Mouse (Mus musculus): ENCODE measurements around the gene Lin37. TPM values are rescaled to one million over a fixed set of nuclear protein-coding genes. Genes with fewer than 3 reads are reported as not detected.

The Lin37 gene
- 52.4 and 55.2 TPM in 2 replicates for polyA plus RNA-seq (2016; fragmentation: Nextera tagmentation; extraction: Ambion mirVana)

- H3K27me3 ChIP-seq: no peaks in the 10 kb centered on the region
- WGBS: under 1% methylated on average over 20 of the region's 20 CpGs
- no peak within 1 kb of the TSS for H3K27ac ChIP-seq
- H3K9me3 ChIP-seq (replicated peaks): no peaks in the 10 kb centered on the region
- ATAC-seq (ENCODE audit: low FRiP score): peak; percentile 87
- H3K4me2 ChIP-seq (replicated peaks): peak within 1 kb of the TSS; percentile 94
- H3K9ac ChIP-seq: peak within 1 kb of the TSS; percentile 81
- H3K36me3 ChIP-seq: peaks cover 34% of the 10 kb centered on the region
- H3K4me3 ChIP-seq: peak within 1 kb of the TSS; percentile 63
- peaks cover 25% of the 10 kb centered on the region for H3K4me1 ChIP-seq
These were observed at the start of gene Lin37 for GRCm38 (mm10) chr7:30559443-30559954. TSS of gene Lin37 (minus strand) at chr7:30559838.

GRCm38 (mm10) chr7:30608476-30608875, 48.8 kb upstream of the Lin37 start:
- Histone ChIP-seq H3K4me3 (no peak overlapping the region), H3K9ac (no peak overlapping the region), H3K4me1 (no peaks in the 10 kb centered on the region), H3K27me3 (no peaks in the 10 kb centered on the region; the same call in 1 of the 2 replicates), H3K9me3 (replicated peaks) (no peaks in the 10 kb centered on the region), H3K4me2 (replicated peaks) (no peak overlapping the region), H3K36me3 (no peaks in the 10 kb centered on the region), H3K27ac (no peak overlapping the region)
- 54% methylated on average over 14 of the region's 16 CpGs for WGBS
- no peak for ATAC-seq (ENCODE audit: low FRiP score)

- 35% methylated on average over 8 of the region's 8 CpGs for WGBS
- H3K9me3 ChIP-seq (replicated peaks): no peaks in the 10 kb centered on the region
- H3K4me1 ChIP-seq: no peaks in the 10 kb centered on the region
- ATAC-seq (ENCODE audit: low FRiP score): 0 out of 2 replicates have a peak, but pooled peaks have one; percentile 48
- no peaks in the 10 kb centered on the region; the same call in 1 of the 2 replicates for H3K27me3 ChIP-seq
- no peak overlapping the region for H3K9ac ChIP-seq
- no peak overlapping the region for H3K4me3 ChIP-seq
- no peak overlapping the region for H3K27ac ChIP-seq
- no peaks in the 10 kb centered on the region for H3K36me3 ChIP-seq
- H3K4me2 ChIP-seq (replicated peaks): no peak overlapping the region
These were observed 48.2 kb upstream of the Lin37 start for GRCm38 (mm10) chr7:30607706-30608309.

- Histone ChIP-seq H3K36me3 (no peaks in the 10 kb centered on the region), H3K4me3 (no peak overlapping the region), H3K4me1 (peaks cover 9% of the 10 kb centered on the region), H3K27me3 (no peaks in the 10 kb centered on the region; the same call in 1 of the 2 replicates), H3K27ac (no peak overlapping the region), H3K9ac (no peak overlapping the region), H3K4me2 (replicated peaks) (no peak overlapping the region), H3K9me3 (replicated peaks) (no peaks in the 10 kb centered on the region)
- 86% methylated on average over 8 of the region's 8 CpGs for WGBS
- ATAC-seq (ENCODE audit: low FRiP score): no peak
These were observed 45.3 kb upstream of the Lin37 start for GRCm38 (mm10) chr7:30604944-30605343.

GRCm38 (mm10) chr7:30604424-30604823, 44.8 kb upstream of the Lin37 start:
- H3K27ac ChIP-seq: no peak overlapping the region
- no peak for ATAC-seq (ENCODE audit: low FRiP score)
- no peak overlapping the region for H3K9ac ChIP-seq
- no peaks in the 10 kb centered on the region; the same call in 1 of the 2 replicates for H3K27me3 ChIP-seq
- no peak overlapping the region for H3K4me3 ChIP-seq
- H3K9me3 ChIP-seq (replicated peaks): no peaks in the 10 kb centered on the region
- WGBS: 66% methylated on average over 8 of the region's 8 CpGs
- H3K36me3 ChIP-seq: no peaks in the 10 kb centered on the region
- peaks cover 12% of the 10 kb centered on the region for H3K4me1 ChIP-seq
- no peak overlapping the region for H3K4me2 ChIP-seq (replicated peaks)

GRCm38 (mm10) chr7:30602583-30602982, 42.9 kb upstream of the Lin37 start:
- WGBS: 46% methylated on average over 3 of the region's 3 CpGs

GRCm38 (mm10) chr7:30600651-30601050, 41.0 kb upstream of the Lin37 start:
- no peaks in the 10 kb centered on the region for H3K9me3 ChIP-seq (replicated peaks)
- H3K27ac ChIP-seq: no peak overlapping the region
- no peaks in the 10 kb centered on the region for H3K36me3 ChIP-seq
- WGBS: 80% methylated on average over 7 of the region's 7 CpGs
- peak overlapping the region; percentile 36 for H3K4me2 ChIP-seq (replicated peaks)
- H3K4me3 ChIP-seq: no peak overlapping the region
- H3K9ac ChIP-seq: no peak overlapping the region
- ATAC-seq (ENCODE audit: low FRiP score): no peak
- peaks cover 12% of the 10 kb centered on the region for H3K4me1 ChIP-seq
- H3K27me3 ChIP-seq: no peaks in the 10 kb centered on the region

More at GRCm38 (mm10) chr7:30602583-30602982, 42.9 kb upstream of the Lin37 start:
- ATAC-seq (ENCODE audit: low FRiP score): no peak
- Histone ChIP-seq H3K27me3 (no peaks in the 10 kb centered on the region; the same call in 1 of the 2 replicates), H3K4me2 (replicated peaks) (no peak overlapping the region), H3K9me3 (replicated peaks) (no peaks in the 10 kb centered on the region), H3K9ac (no peak overlapping the region), H3K4me3 (no peak overlapping the region), H3K4me1 (peaks cover 12% of the 10 kb centered on the region), H3K27ac (no peak overlapping the region), H3K36me3 (no peaks in the 10 kb centered on the region)

GRCm38 (mm10) chr7:30599933-30600353, 40.3 kb upstream of the Lin37 start:
- WGBS: 2% methylated on average over 16 of the region's 16 CpGs
- H3K9ac ChIP-seq: no peak overlapping the region
- H3K4me1 ChIP-seq: peaks cover 12% of the 10 kb centered on the region
- H3K4me2 ChIP-seq (replicated peaks): peak overlapping the region; percentile 36
- no peaks in the 10 kb centered on the region for H3K36me3 ChIP-seq
- 0 out of 2 replicates have a peak overlapping the region, but pooled peaks have one; percentile 13 for H3K27ac ChIP-seq
- H3K4me3 ChIP-seq: no peak overlapping the region; the same call in 1 of the 2 replicates
- H3K27me3 ChIP-seq: no peaks in the 10 kb centered on the region; the same call in 1 of the 2 replicates
- peak; percentile 99 for ATAC-seq (ENCODE audit: low FRiP score)
- no peaks in the 10 kb centered on the region for H3K9me3 ChIP-seq (replicated peaks)

- Histone ChIP-seq H3K9ac (no peak within 1 kb of the TSS), H3K27ac (no peak within 1 kb of the TSS; the same call in 1 of the 2 replicates)
- no peak for ATAC-seq (ENCODE audit: low FRiP score)
These were observed 39.1 kb upstream of the Lin37 start, which contains the start of gene Zbtb32 for GRCm38 (mm10) chr7:30598786-30599185. TSS of gene Zbtb32 (minus strand) at chr7:30598909.

GRCm38 (mm10) chr7:30596811-30597210, 37.2 kb upstream of the Lin37 start:
- no peak overlapping the region for H3K4me2 ChIP-seq (replicated peaks)
- no peaks in the 10 kb centered on the region for H3K9me3 ChIP-seq (replicated peaks)
- H3K4me1 ChIP-seq: peaks cover 14% of the 10 kb centered on the region
- WGBS: 83% methylated on average over 5 of the region's 5 CpGs
- ATAC-seq (ENCODE audit: low FRiP score): no peak
- no peaks in the 10 kb centered on the region for H3K36me3 ChIP-seq
- H3K27me3 ChIP-seq: no peaks in the 10 kb centered on the region; the same call in 1 of the 2 replicates
- H3K9ac ChIP-seq: no peak overlapping the region
- no peak overlapping the region for H3K27ac ChIP-seq
- H3K4me3 ChIP-seq: no peak overlapping the region

More at GRCm38 (mm10) chr7:30598786-30599185, 39.1 kb upstream of the Lin37 start, which contains the start of gene Zbtb32:
- 90% methylated on average over 12 of the region's 12 CpGs for WGBS
- Histone ChIP-seq H3K4me2 (replicated peaks) (peak within 1 kb of the TSS; percentile 36), H3K4me3 (no peak within 1 kb of the TSS; the same call in 1 of the 2 replicates), H3K9me3 (replicated peaks) (no peaks in the 10 kb centered on the region), H3K4me1 (peaks cover 12% of the 10 kb centered on the region), H3K27me3 (no peaks in the 10 kb centered on the region; the same call in 1 of the 2 replicates), H3K36me3 (no peaks in the 10 kb centered on the region)

GRCm38 (mm10) chr7:30596093-30596492, 36.5 kb upstream of the Lin37 start:
- no peak overlapping the region for H3K27ac ChIP-seq
- no peaks in the 10 kb centered on the region; the same call in 1 of the 2 replicates for H3K27me3 ChIP-seq
- no peak overlapping the region for H3K9ac ChIP-seq
- H3K4me3 ChIP-seq: no peak overlapping the region
- no peak overlapping the region for H3K4me2 ChIP-seq (replicated peaks)
- WGBS: 80% methylated on average over 5 of the region's 5 CpGs
- peaks cover 14% of the 10 kb centered on the region for H3K4me1 ChIP-seq
- no peaks in the 10 kb centered on the region for H3K9me3 ChIP-seq (replicated peaks)
- no peak for ATAC-seq (ENCODE audit: low FRiP score)
- H3K36me3 ChIP-seq: no peaks in the 10 kb centered on the region

GRCm38 (mm10) chr7:30594510-30595024, 34.9 kb upstream of the Lin37 start:
- H3K9me3 ChIP-seq (replicated peaks): no peaks in the 10 kb centered on the region
- no peak overlapping the region for H3K27ac ChIP-seq
- H3K4me1 ChIP-seq: peaks cover 9% of the 10 kb centered on the region
- H3K9ac ChIP-seq: no peak overlapping the region
- no peak overlapping the region for H3K4me2 ChIP-seq (replicated peaks)
- no peak for ATAC-seq (ENCODE audit: low FRiP score)
- H3K4me3 ChIP-seq: no peak overlapping the region
- no peaks in the 10 kb centered on the region for H3K36me3 ChIP-seq
- H3K27me3 ChIP-seq: no peaks in the 10 kb centered on the region; the same call in 1 of the 2 replicates
- 68% methylated on average over 4 of the region's 4 CpGs for WGBS

Data from hindbrain, embryonic 12.5 days (tissue).